Mouse (Mus musculus): ENCODE measurements around the gene AI481877. TPM values are rescaled to one million over a fixed set of nuclear protein-coding genes. Genes with fewer than 3 reads are reported as not detected.

The AI481877 gene
- polyA plus RNA-seq, 1 experiment = 0.07 TPM

DNA sequence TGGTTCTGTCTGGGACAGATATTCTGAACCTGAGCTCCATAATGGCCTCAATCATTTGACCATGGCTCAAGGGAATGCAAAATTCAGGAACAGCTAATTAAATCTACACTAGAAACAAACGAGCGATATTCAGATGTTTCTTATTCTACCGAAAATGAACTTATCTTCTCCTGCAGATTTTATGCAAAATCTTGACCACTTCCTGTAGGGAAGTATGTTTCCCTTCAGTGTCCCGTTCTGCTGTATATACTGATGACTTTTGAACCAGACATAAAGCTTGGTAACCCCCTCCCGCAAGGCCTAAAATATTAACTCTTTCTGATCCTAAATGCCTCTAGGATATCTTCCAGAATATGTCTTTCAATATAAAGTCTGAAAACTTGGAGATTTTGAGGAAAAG lies 12.1 kb upstream of the AI481877 start:
- Histone ChIP-seq H3K4me1 (ENCODE audit: control insufficient read depth, insufficient read depth, low read length) (no peaks in the 10 kb centered on the region), H3K4me3 (replicated peaks; ENCODE audit: extremely low read depth, low read depth, low read length) (no peak overlapping the region)
- DNase-seq = no peak
- 38% methylated on average over 5 of the region's 5 CpGs for WGBS
- TF ChIP-seq POLR2A (IDR thresholded peaks at IDR 0.05; ENCODE audit: borderline replicate concordance, extremely low read depth, low read depth, low read length) (no peak), CTCF (IDR thresholded peaks at IDR 0.05; ENCODE audit: insufficient read depth, low read length) (no peak)

DNA sequence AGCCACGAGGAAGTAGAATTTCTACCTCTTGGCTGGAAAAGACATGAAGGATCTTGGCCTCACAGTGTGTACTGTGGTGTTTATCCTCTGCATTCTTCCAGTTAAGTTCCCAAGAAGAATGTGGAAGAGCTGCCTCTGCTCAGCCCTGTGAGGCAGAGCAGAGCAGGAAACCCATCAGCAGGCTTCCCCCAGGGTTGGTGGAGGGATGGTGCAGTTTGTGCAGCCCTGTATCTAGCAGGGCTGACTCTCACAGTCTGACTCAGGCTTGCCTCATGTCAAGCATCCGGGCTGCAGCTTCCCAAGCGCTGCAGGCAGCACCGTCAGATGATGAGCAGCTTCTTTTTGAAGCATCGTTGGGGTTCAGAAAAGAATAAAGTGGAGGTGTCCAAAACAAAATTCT lies 10.3 kb upstream of the AI481877 start:
- H3K4me1 ChIP-seq (ENCODE audit: control insufficient read depth, insufficient read depth, low read length) = no peaks in the 10 kb centered on the region
- no peak for DNase-seq
- no peak for TF ChIP-seq CTCF (IDR thresholded peaks at IDR 0.05; ENCODE audit: insufficient read depth, low read length)
- TF ChIP-seq POLR2A (IDR thresholded peaks at IDR 0.05; ENCODE audit: borderline replicate concordance, extremely low read depth, low read depth, low read length) = no peak
- H3K4me3 ChIP-seq (replicated peaks; ENCODE audit: extremely low read depth, low read depth, low read length) = no peak overlapping the region
- WGBS = 59% methylated on average over 5 of the region's 5 CpGs

DNA sequence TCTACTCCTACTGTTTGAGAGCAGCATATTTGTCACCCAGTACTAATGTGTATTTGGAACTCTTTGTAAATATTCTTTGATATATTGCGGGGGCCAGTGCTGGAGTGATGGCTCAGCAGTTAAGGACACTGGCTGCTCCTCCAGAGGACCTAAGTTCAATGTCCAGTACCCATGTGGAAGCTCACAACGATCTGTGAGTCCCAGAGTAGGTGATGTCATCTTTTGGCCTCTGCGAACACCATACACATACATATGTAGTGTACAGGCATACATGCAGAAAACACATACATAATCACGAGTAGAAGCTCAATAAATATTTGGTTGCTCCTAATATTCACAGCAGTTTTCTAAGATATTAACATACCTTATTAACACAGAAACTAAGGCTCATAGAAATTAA lies 9.8 kb downstream of the AI481877 start:
- Histone ChIP-seq H3K4me3 (replicated peaks; ENCODE audit: extremely low read depth, low read depth, low read length) (no peak overlapping the region), H3K4me1 (ENCODE audit: control insufficient read depth, insufficient read depth, low read length) (no peaks in the 10 kb centered on the region)
- TF ChIP-seq CTCF (IDR thresholded peaks at IDR 0.05; ENCODE audit: insufficient read depth, low read length) (no peak), POLR2A (IDR thresholded peaks at IDR 0.05; ENCODE audit: borderline replicate concordance, extremely low read depth, low read depth, low read length) (no peak)
- 77% methylated on average over 4 of the region's 4 CpGs for WGBS
- DNase-seq = no peak

DNA sequence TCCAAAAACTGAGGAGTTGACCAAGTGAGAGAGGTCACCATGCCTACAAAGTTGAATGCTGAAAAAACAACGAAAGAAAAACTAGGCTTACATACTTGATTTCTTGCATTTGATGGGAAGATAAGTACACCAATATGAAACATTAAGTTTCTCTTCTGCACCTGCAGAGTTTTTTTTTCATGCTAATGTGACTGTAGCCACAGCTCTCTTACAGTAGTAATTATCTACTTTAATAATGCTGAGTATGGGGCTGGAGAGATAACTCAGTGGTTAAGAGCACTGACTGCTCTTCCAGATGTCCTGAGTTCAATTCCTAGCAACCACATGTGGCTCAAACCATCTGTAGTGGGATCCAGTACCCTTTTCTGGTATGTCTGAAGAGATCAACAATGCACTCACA lies 13.7 kb downstream of the AI481877 start:
- DNase-seq = no peak
- TF ChIP-seq CTCF (IDR thresholded peaks at IDR 0.05; ENCODE audit: insufficient read depth, low read length) (no peak), POLR2A (IDR thresholded peaks at IDR 0.05; ENCODE audit: borderline replicate concordance, extremely low read depth, low read depth, low read length) (no peak)
- no peak overlapping the region for H3K4me3 ChIP-seq (replicated peaks; ENCODE audit: extremely low read depth, low read depth, low read length)
- 78% methylated on average over 1 of the region's 1 CpGs for WGBS
- no peaks in the 10 kb centered on the region for H3K4me1 ChIP-seq (ENCODE audit: control insufficient read depth, insufficient read depth, low read length)

DNA sequence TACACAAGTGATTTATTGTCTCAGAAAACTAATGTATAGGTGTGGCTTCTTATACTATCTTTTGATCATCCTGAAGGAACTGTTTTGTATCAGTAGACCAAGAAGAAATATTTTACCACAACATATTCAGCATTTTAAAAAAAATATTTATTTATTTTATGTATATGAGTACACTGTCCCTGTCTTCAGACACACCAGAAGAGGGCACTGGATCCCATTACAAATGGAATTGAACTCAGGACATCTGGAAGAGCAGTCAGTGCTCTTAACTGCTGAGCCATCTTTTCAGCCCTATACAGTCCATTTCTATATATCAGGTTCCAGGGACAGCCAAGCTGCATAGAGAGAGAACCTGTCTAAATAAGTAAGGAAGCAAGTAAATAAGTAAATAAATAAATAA lies 15.2 kb downstream of the AI481877 start:
- Histone ChIP-seq H3K4me1 (ENCODE audit: control insufficient read depth, insufficient read depth, low read length) (no peaks in the 10 kb centered on the region), H3K4me3 (replicated peaks; ENCODE audit: extremely low read depth, low read depth, low read length) (no peak overlapping the region)
- DNase-seq = no peak
- TF ChIP-seq POLR2A (IDR thresholded peaks at IDR 0.05; ENCODE audit: borderline replicate concordance, extremely low read depth, low read depth, low read length) = no peak
- no peak for TF ChIP-seq CTCF (IDR thresholded peaks at IDR 0.05; ENCODE audit: insufficient read depth, low read length)

DNA sequence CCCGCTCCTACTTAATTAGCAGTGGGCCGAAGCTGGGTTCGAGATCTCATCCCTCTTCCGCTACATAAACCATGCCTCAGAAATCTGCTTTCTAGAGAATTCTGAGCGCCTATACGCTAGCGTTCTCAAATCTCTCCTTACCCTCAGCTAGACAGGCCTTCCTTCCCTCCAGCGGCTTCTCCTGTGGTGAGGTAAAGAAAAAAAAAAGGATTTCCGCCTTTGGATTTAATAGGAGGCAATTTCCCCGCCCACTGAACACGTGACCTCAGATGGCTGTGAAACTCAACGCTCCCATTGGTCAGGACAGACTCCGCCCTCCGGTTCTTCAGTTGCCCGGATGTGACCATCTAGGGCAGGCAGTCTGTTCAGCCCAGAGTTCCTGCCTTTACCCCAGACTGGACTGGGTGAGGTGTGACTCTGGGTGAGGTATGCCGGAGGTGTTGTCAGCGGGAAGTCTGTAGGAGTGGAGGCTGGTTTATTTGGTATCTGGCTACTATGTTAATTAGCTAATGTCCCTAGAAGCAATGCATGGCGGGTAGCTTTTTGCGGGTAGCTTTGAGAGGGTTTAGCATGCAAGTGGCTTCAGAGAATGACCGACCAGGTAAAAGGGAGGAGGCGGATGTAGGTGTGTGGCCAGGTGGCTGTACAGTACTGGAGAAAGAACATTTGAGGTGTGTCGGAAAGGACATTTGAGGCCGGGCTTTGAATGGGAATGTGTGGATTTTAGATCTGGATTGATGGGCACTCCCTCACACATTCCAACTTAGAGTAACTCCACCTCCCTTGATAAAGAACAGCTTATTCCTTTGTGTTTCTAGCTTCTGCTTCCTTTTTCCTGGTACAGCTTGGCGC lies 20.9 kb downstream of the AI481877 start:
- DNase-seq = no peak
- WGBS = 89% methylated on average over 24 of the region's 24 CpGs
- H3K4me1 ChIP-seq (ENCODE audit: control insufficient read depth, insufficient read depth, low read length) = no peaks in the 10 kb centered on the region
- no peak for TF ChIP-seq CTCF (IDR thresholded peaks at IDR 0.05; ENCODE audit: insufficient read depth, low read length)
- no peak for TF ChIP-seq POLR2A (IDR thresholded peaks at IDR 0.05; ENCODE audit: borderline replicate concordance, extremely low read depth, low read depth, low read length)
- H3K4me3 ChIP-seq (replicated peaks; ENCODE audit: extremely low read depth, low read depth, low read length) = no peak overlapping the region

DNA sequence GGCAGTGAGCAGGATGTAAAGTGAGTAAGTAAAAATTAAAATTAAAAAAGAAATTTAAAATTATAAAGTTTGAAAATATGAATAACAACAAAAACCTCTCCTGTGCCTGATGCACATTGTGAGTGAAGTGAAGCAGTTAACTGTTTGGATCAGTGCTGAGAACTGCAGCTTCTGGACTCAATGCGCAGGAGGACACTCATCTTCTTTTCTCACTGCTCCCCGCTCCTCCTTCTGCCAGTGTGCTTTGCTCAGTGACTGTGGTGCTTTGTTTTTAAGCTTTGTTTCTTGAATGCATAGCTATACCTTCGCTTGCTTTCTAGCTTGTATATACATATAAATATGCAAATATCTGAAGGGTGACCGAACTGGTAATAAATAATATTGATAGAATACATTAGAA lies 30.1 kb downstream of the AI481877 start:
- WGBS = 88% methylated on average over 4 of the region's 4 CpGs
- no peak for TF ChIP-seq CTCF (IDR thresholded peaks at IDR 0.05; ENCODE audit: insufficient read depth, low read length)
- no peak for TF ChIP-seq POLR2A (IDR thresholded peaks at IDR 0.05; ENCODE audit: borderline replicate concordance, extremely low read depth, low read depth, low read length)
- Histone ChIP-seq H3K4me1 (ENCODE audit: control insufficient read depth, insufficient read depth, low read length) (no peaks in the 10 kb centered on the region), H3K4me3 (replicated peaks; ENCODE audit: extremely low read depth, low read depth, low read length) (no peak overlapping the region)
- no peak for DNase-seq

DNA sequence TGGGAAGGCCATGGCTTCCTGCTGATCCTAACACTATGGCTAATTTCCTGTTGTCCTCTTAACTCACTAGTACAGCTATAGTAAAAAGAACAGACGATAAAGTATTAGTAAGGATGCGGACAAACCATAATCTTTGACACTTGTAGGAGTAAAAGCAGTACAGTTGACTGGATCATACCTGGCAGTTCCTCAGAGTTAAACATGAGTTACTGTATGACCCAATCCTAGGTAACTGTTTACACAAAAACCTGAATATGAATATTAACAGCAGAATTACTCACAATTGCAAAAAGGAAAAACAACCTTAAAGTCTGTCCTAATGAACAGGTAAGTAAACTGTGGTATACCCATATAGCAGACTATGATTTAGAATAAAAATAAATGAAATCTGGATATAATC lies 30.9 kb downstream of the AI481877 start:
- TF ChIP-seq CTCF (IDR thresholded peaks at IDR 0.05; ENCODE audit: insufficient read depth, low read length) (no peak), POLR2A (IDR thresholded peaks at IDR 0.05; ENCODE audit: borderline replicate concordance, extremely low read depth, low read depth, low read length) (no peak)
- Histone ChIP-seq H3K4me1 (ENCODE audit: control insufficient read depth, insufficient read depth, low read length) (no peaks in the 10 kb centered on the region), H3K4me3 (replicated peaks; ENCODE audit: extremely low read depth, low read depth, low read length) (no peak overlapping the region)
- no peak for DNase-seq
- WGBS = 53% methylated on average over 2 of the region's 2 CpGs

DNA sequence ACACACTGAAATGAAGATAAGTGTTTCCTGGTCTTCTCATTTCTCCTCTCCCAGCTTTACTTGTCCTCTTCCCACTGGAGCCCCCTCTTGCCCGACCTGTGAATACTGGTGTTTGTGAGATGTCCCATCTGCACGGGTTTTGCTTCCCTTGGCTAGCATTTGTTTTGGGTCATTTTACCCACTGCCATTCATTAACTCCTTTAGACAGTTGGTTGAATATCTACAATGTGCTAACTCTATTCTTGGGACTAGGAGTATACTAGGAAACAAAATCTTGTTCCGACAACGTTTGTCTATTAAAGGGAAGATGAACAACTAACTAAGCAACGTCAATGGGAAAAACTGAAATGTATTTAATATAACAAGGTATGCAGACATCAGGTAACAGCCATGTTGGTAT lies 32.1 kb downstream of the AI481877 start:
- no peak for DNase-seq
- H3K4me1 ChIP-seq (ENCODE audit: control insufficient read depth, insufficient read depth, low read length) = no peaks in the 10 kb centered on the region
- no peak overlapping the region for H3K4me3 ChIP-seq (replicated peaks; ENCODE audit: extremely low read depth, low read depth, low read length)
- no peak for TF ChIP-seq CTCF (IDR thresholded peaks at IDR 0.05; ENCODE audit: insufficient read depth, low read length)
- TF ChIP-seq POLR2A (IDR thresholded peaks at IDR 0.05; ENCODE audit: borderline replicate concordance, extremely low read depth, low read depth, low read length) = no peak
- 69% methylated on average over 5 of the region's 5 CpGs for WGBS

DNA sequence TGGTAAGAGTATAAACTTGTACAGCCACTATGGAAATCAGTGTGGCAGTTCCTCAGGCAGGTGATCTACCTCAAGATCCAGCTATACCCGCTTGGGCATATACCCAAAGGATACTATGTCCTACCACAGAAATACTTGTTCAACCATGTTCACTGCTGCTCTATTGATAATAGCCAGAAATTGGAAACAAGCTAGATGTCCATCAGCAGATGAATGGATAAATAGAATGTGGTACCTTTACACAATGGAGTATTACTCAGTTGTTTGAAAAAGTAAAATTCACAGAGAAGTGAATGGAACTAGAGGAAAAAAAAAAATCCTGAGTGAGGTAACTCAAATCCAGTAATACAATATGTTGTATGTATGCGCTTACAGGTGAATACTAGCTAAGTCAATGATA lies 34.6 kb downstream of the AI481877 start:
- no peak for DNase-seq
- 93% methylated on average over 2 of the region's 2 CpGs for WGBS
- Histone ChIP-seq H3K4me1 (ENCODE audit: control insufficient read depth, insufficient read depth, low read length) (no peaks in the 10 kb centered on the region), H3K4me3 (replicated peaks; ENCODE audit: extremely low read depth, low read depth, low read length) (no peak overlapping the region)
- TF ChIP-seq CTCF (IDR thresholded peaks at IDR 0.05; ENCODE audit: insufficient read depth, low read length) (no peak), POLR2A (IDR thresholded peaks at IDR 0.05; ENCODE audit: borderline replicate concordance, extremely low read depth, low read depth, low read length) (no peak)

Measured in lung, adult 2 months (tissue).